ENCODE assay signal across 8 mouse cellular contexts in genomic region chr7:80901541-80902274, GRCm38 (mm10). TPM values are rescaled to one million over a fixed set of nuclear protein-coding genes. Genes with fewer than 3 reads are reported as not detected.
DNase-seq lines count a peak whose midpoint lies in the region; ATAC-seq and TF ChIP-seq lines count a peak whose summit lies in the region.

No protein-coding gene starts in this region.

- H3K4me3 ChIP-seq in forebrain, embryonic 13.5 days: peak overlapping the region; percentile 77
- peak overlapping the region; percentile 67 for H3K4me3 ChIP-seq in limb, embryonic 12.5 days (replicated peaks)
- peak overlapping the region; percentile 13; the same call in 1 of the 2 replicates for H3K4me3 ChIP-seq in small intestine, adult 2 months (ENCODE audit: low read depth, low read length)

- H3K4me2 ChIP-seq in forebrain, embryonic 13.5 days: peak overlapping the region; percentile 91
- H3K4me2 ChIP-seq in limb, embryonic 12.5 days: peak overlapping the region; percentile 76

- peak; percentile 21 for DNase-seq in adrenal gland, postnatal 10 days
- no peak for DNase-seq in adrenal gland, postnatal 36 days
- peak; percentile 39 to 40 for DNase-seq in B cell, adult 2 months
- DNase-seq in urinary bladder, postnatal 25 days (ENCODE audit: low spot score): no peak
- no peak for DNase-seq in adrenal gland, adult (ENCODE audit: inconsistent age in 2 of 2, low spot score in 1 of 2)

- no peaks in the 10 kb centered on the region for H3K27me3 ChIP-seq in forebrain, embryonic 13.5 days
- no peaks in the 10 kb centered on the region for H3K27me3 ChIP-seq in limb, embryonic 12.5 days
- H3K27me3 ChIP-seq in small intestine, adult 2 months (ENCODE audit: control insufficient read depth, insufficient read depth, low read length): no peaks in the 10 kb centered on the region

- H3K27ac ChIP-seq in forebrain, embryonic 13.5 days: peak overlapping the region; percentile 75
- H3K27ac ChIP-seq in limb, embryonic 12.5 days: peak overlapping the region; percentile 74
- peak overlapping the region; percentile 61 for H3K27ac ChIP-seq in small intestine, adult 2 months (ENCODE audit: insufficient read depth, low read depth, low read length)

- TF ChIP-seq POLR2A in small intestine, adult 2 months (IDR thresholded peaks at IDR 0.05; ENCODE audit: low read depth, low read length): no peak

- H3K9ac ChIP-seq in forebrain, embryonic 13.5 days: peak overlapping the region; percentile 80
- H3K9ac ChIP-seq in limb, embryonic 12.5 days (replicated peaks): peak overlapping the region; percentile 63

- peaks cover 39% of the 10 kb centered on the region for H3K4me1 ChIP-seq in forebrain, embryonic 13.5 days
- H3K4me1 ChIP-seq in limb, embryonic 12.5 days (replicated peaks): peaks cover 17% of the 10 kb centered on the region
- H3K4me1 ChIP-seq in small intestine, adult 2 months (ENCODE audit: control insufficient read depth, insufficient read depth, insufficient read length, low read length): peaks cover 6% of the 10 kb centered on the region

- no peak for TF ChIP-seq CTCF in small intestine, adult 2 months (IDR thresholded peaks at IDR 0.05; ENCODE audit: extremely low read depth, insufficient read length, insufficient replicate concordance, low read depth, low read length)

- no peaks in the 10 kb centered on the region for H3K9me3 ChIP-seq in forebrain, embryonic 13.5 days (replicated peaks)
- H3K9me3 ChIP-seq in limb, embryonic 12.5 days: no peaks in the 10 kb centered on the region

- ATAC-seq in forebrain, embryonic 13.5 days: peak; percentile 46
- no peak for ATAC-seq in limb, embryonic 12.5 days (ENCODE audit: insufficient number of reproducible peaks, insufficient read depth, low FRiP score, low TSS enrichment, low read depth)

- 32% methylated on average over 15 of the region's 15 CpGs for WGBS in forebrain, embryonic 13.5 days
- WGBS in limb, embryonic 12.5 days: 32% methylated on average over 15 of the region's 15 CpGs
- WGBS in small intestine, adult 2 months: 16% methylated on average over 15 of the region's 15 CpGs

- peaks cover 31% of the 10 kb centered on the region for H3K36me3 ChIP-seq in forebrain, embryonic 13.5 days (ENCODE audit: poor library complexity, severe bottlenecking)
- peaks cover 28% of the 10 kb centered on the region for H3K36me3 ChIP-seq in limb, embryonic 12.5 days
- peaks cover 2% of the 10 kb centered on the region; the same call in 1 of the 2 replicates for H3K36me3 ChIP-seq in small intestine, adult 2 months (ENCODE audit: control insufficient read depth, insufficient read depth, low read length)

RNA-seq across cellular contexts. Expression of gene Wdr73, which starts 0.6 kb away (rescaled TPM):
- 10 to 100 TPM; 24.9 to 27.1 TPM for total RNA-seq in adrenal gland, postnatal 10 days (2021)
- 10 to 100 TPM; 16.1 to 17.2 TPM for total RNA-seq in adrenal gland, postnatal 36 days (2021)
- polyA plus RNA-seq in forebrain, embryonic 13.5 days (2015; fragmentation: Nextera tagmentation; extraction: Ambion mirVana): 46.0 and 48.0 TPM in 2 replicates
- 35.2 and 35.3 TPM in 2 replicates for polyA plus RNA-seq in limb, embryonic 12.5 days (2016; fragmentation: Nextera tagmentation; extraction: Ambion mirVana)
- polyA plus RNA-seq in small intestine, adult 2 months (2012; rRNA removed): 5.5 and 6.2 TPM in 2 replicates

RNA-seq across cellular contexts. Expression of gene Nmb, which starts 3.2 kb away (rescaled TPM):
- total RNA-seq in adrenal gland, postnatal 10 days (2021): 1 to 10 TPM; 4.0 to 4.7 TPM
- total RNA-seq in adrenal gland, postnatal 36 days (2021): 1 to 10 TPM; 2.6 to 3.3 TPM
- polyA plus RNA-seq in forebrain, embryonic 13.5 days (2015; fragmentation: Nextera tagmentation; extraction: Ambion mirVana): 6.6 and 7.6 TPM in 2 replicates
- polyA plus RNA-seq in limb, embryonic 12.5 days (2016; fragmentation: Nextera tagmentation; extraction: Ambion mirVana): 7.6 and 9.2 TPM in 2 replicates
- polyA plus RNA-seq in small intestine, adult 2 months (2012; rRNA removed): 2.0 and 2.3 TPM in 2 replicates

RNA-seq across cellular contexts. Expression of gene Zscan2, which starts 41.0 kb away (rescaled TPM):
- 1 to 10 TPM; 6.5 to 6.8 TPM for total RNA-seq in adrenal gland, postnatal 10 days (2021)
- 1 to 10 TPM; 4.7 to 6.2 TPM for total RNA-seq in adrenal gland, postnatal 36 days (2021)
- 5.1 and 5.2 TPM in 2 replicates for polyA plus RNA-seq in forebrain, embryonic 13.5 days (2015; fragmentation: Nextera tagmentation; extraction: Ambion mirVana)
- polyA plus RNA-seq in limb, embryonic 12.5 days (2016; fragmentation: Nextera tagmentation; extraction: Ambion mirVana): 5.1 and 6.2 TPM in 2 replicates
- polyA plus RNA-seq in small intestine, adult 2 months (2012; rRNA removed): 1.3 and 1.8 TPM in 2 replicates

RNA-seq across cellular contexts. Expression of gene Sec11a, which starts 45.9 kb away (rescaled TPM):
- total RNA-seq in adrenal gland, postnatal 10 days (2021): 100 to 1,000 TPM; 113 to 124 TPM
- 100 to 1,000 TPM; 100 to 116 TPM for total RNA-seq in adrenal gland, postnatal 36 days (2021)
- polyA plus RNA-seq in forebrain, embryonic 13.5 days (2015; fragmentation: Nextera tagmentation; extraction: Ambion mirVana): 165 and 169 TPM in 2 replicates
- 199 and 203 TPM in 2 replicates for polyA plus RNA-seq in limb, embryonic 12.5 days (2016; fragmentation: Nextera tagmentation; extraction: Ambion mirVana)
- polyA plus RNA-seq in small intestine, adult 2 months (2012; rRNA removed): 16.7 and 32.0 TPM in 2 replicates

Comparison
In these comparisons a context has a peak if more than half of its experiments do, and no peak if none do; other contexts are left out.
1. DNase-seq: peak in adrenal gland, postnatal 10 days (single experiment) and B cell, adult 2 months (2 of 2); none in adrenal gland, postnatal 36 days (0 of 2), urinary bladder, postnatal 25 days (single experiment) and adrenal gland, adult (0 of 2).
2. H3K4me3 ChIP-seq: peak in every context shown above with its lines; median percentile 77 in forebrain, embryonic 13.5 days; 67 in limb, embryonic 12.5 days; 13 in small intestine, adult 2 months.
3. Peak in every context shown above with its lines, with median percentiles within 50 percentile points of each other: H3K27ac ChIP-seq.